Mouse (Mus musculus): ENCODE results near the gene Galr3. TPM values are rescaled to one million over a fixed set of nuclear protein-coding genes. Genes with fewer than 3 reads are reported as not detected.

Gene Galr3
- polyA plus RNA-seq, 1 experiment from 2014 or later = 0.37 TPM

DNA sequence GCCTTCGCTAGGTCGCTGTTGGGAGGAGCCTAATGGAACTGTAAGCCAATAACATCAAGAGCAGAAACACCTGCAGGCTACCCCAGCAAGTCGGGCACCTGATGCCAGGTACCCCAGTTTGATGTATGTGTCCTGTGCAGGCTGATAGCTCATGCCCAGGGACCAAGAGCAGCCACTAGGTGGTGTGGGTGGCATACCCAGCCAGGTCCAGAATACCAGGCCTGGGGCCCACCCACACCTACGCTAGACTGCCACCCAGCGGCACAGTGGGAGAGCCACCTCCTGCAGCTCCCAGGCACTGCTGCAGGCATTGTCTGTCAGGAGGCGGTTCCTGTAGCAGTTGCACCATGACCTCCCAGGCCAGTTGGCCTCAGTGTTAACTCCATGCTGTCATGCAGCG, 2.8 kb upstream of the Galr3 start:
- Histone ChIP-seq H3K9me3 (replicated peaks) (no peaks in the 10 kb centered on the region), H3K27ac (replicated peaks) (no peak overlapping the region), H3K36me3 (peaks cover 30% of the 10 kb centered on the region), H3K4me1 (peaks cover 44% of the 10 kb centered on the region), H3K27me3 (peaks cover 38% of the 10 kb centered on the region), H3K4me3 (replicated peaks) (no peak overlapping the region), H3K4me2 (replicated peaks) (no peak overlapping the region), H3K9ac (no peak overlapping the region)
- peak; percentile 56; the same call in 1 of the 2 replicates for ATAC-seq (ENCODE audit: insufficient number of reproducible peaks, low FRiP score, low TSS enrichment, low read depth)
- 22% methylated on average over 7 of the region's 7 CpGs for WGBS

DNA sequence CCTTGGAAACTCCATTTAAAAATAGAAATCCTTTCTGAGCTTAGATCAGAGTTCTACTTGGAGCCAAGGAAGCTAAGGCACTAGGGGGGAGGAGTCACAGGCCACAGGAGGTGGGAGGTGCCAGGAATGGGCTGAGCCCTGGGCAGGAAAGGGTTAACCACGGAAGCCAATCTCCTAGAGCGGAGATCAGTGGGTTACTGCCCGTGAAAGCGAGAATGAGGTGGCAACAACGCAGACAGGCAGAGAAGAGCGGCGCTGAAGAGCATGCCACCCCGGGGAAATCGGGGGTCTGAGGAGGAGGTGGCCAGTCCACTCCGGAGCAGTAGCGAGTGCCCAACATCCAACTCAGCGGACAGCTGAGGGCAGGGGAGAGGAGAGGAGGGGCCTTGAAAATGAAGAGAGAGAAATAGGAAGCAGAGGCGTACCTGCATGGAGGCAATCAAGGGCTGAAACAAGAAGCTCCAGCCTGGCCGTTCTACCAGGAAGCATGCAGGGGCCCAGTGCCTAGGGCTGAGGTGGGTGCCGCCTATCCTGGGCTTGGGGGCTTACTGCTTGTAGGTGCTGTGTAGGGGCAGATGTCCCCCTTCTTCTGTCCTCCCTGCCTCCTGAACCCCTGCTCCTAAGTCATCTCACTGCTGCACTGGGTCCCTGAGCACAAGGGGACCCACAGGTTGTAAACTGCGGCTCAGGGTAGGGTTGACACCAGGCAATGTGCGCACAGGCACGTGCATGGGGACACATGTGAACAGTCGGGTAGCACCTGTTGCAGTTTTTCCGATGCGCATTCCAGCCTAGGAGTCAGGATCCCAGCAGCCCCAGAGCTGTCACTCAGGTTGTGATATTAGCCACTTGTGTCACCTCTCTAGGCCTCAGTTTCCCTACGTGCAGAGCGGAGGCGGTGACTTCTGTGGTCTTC, 926 bp upstream of the Galr3 start:
- no peak overlapping the region for H3K27ac ChIP-seq (replicated peaks)
- H3K27me3 ChIP-seq = peaks cover 46% of the 10 kb centered on the region
- WGBS = 18% methylated on average over 24 of the region's 24 CpGs
- no peaks in the 10 kb centered on the region for H3K9me3 ChIP-seq (replicated peaks)
- H3K4me3 ChIP-seq (replicated peaks) = peak overlapping the region; percentile 30
- ATAC-seq (ENCODE audit: insufficient number of reproducible peaks, low FRiP score, low TSS enrichment, low read depth) = no peak
- H3K9ac ChIP-seq = no peak overlapping the region
- H3K4me1 ChIP-seq = peaks cover 44% of the 10 kb centered on the region
- H3K36me3 ChIP-seq = peaks cover 17% of the 10 kb centered on the region
- peak overlapping the region; percentile 50 for H3K4me2 ChIP-seq (replicated peaks)

DNA sequence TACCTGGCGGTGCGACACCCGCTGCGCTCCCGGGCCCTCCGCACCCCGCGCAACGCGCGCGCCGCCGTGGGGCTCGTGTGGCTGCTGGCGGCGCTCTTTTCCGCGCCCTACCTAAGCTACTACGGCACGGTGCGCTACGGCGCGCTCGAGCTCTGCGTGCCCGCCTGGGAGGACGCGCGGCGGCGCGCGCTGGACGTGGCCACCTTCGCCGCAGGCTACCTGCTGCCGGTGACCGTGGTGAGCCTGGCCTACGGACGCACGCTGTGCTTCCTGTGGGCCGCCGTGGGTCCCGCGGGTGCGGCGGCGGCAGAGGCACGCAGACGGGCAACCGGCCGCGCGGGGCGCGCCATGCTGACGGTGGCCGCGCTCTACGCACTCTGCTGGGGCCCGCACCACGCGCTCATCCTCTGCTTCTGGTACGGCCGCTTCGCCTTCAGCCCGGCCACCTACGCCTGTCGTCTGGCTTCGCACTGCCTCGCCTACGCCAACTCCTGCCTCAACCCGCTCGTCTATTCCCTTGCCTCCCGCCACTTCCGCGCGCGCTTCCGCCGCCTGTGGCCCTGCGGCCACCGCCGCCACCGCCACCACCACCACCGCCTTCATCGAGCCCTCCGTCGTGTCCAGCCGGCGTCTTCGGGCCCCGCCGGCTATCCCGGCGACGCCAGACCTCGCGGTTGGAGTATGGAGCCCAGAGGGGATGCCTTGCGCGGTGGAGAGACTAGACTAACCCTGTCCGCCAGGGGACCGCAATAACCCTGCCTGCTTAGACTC, 1.2 kb downstream of the Galr3 start:
- under 1% methylated on average over 88 of the region's 105 CpGs for WGBS
- peaks cover 46% of the 10 kb centered on the region for H3K27me3 ChIP-seq
- peak overlapping the region; percentile 98 for H3K4me2 ChIP-seq (replicated peaks)
- H3K4me3 ChIP-seq (replicated peaks) = peak overlapping the region; percentile 60
- H3K4me1 ChIP-seq = peaks cover 40% of the 10 kb centered on the region
- peak overlapping the region; percentile 50 for H3K9ac ChIP-seq
- H3K36me3 ChIP-seq = no peaks in the 10 kb centered on the region
- no peak overlapping the region for H3K27ac ChIP-seq (replicated peaks)
- H3K9me3 ChIP-seq (replicated peaks) = no peaks in the 10 kb centered on the region
- ATAC-seq (ENCODE audit: insufficient number of reproducible peaks, low FRiP score, low TSS enrichment, low read depth) = no peak

DNA sequence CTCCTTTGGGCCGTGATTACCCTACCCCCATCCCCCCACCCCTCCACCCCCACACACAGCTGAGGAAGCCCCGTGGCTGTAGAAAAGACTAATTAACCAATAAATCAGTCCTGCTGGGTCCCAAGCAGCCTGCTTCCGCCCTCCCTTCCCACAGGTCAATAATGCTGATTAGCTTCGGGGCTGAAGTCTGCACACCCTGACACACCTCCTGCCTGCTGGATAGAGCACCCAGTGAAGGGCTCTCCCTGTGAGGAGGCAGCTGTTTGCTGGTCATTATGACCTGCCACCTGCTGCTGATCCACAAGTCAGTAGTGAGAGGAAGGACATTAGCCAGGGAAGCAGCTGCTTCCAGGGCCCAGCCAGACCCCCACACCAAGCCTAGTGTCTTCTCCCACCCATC, 3.2 kb downstream of the Galr3 start:
- Histone ChIP-seq H3K9me3 (replicated peaks) (no peaks in the 10 kb centered on the region), H3K9ac (no peak overlapping the region), H3K36me3 (no peaks in the 10 kb centered on the region), H3K4me1 (peaks cover 28% of the 10 kb centered on the region), H3K4me3 (replicated peaks) (no peak overlapping the region), H3K27me3 (peaks cover 43% of the 10 kb centered on the region), H3K4me2 (replicated peaks) (no peak overlapping the region), H3K27ac (replicated peaks) (no peak overlapping the region)
- 10% methylated on average over 4 of the region's 4 CpGs for WGBS
- no peak for ATAC-seq (ENCODE audit: insufficient number of reproducible peaks, low FRiP score, low TSS enrichment, low read depth)

DNA sequence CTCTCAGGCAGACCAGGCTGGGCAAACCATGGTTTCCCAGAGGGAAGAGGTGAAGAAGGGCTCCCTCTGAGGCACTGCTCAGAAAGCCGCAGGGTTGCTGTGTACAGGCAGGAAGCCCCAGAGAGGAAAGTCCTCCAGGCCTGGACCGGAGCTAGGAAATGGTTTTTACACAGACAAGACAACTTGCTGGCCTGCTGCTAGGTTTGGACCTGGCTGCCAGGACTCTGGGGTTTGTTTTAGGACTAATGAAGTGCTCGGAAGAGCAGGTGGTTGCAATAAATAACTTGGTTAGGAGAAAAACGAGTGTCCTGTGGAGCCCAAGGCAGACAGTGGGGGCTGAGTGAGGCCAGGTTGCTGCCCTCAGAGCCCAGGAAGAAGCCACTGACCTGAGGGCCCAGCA, 6.5 kb downstream of the Galr3 start:
- H3K27ac ChIP-seq (replicated peaks) = no peak overlapping the region
- H3K27me3 ChIP-seq = peaks cover 15% of the 10 kb centered on the region
- H3K4me3 ChIP-seq (replicated peaks) = no peak overlapping the region
- no peak overlapping the region for H3K9ac ChIP-seq
- ATAC-seq (ENCODE audit: insufficient number of reproducible peaks, low FRiP score, low TSS enrichment, low read depth) = no peak
- no peaks in the 10 kb centered on the region for H3K9me3 ChIP-seq (replicated peaks)
- WGBS = 64% methylated on average over 4 of the region's 4 CpGs
- H3K4me2 ChIP-seq (replicated peaks) = no peak overlapping the region
- H3K4me1 ChIP-seq = peaks cover 7% of the 10 kb centered on the region
- peaks cover 14% of the 10 kb centered on the region for H3K36me3 ChIP-seq

DNA sequence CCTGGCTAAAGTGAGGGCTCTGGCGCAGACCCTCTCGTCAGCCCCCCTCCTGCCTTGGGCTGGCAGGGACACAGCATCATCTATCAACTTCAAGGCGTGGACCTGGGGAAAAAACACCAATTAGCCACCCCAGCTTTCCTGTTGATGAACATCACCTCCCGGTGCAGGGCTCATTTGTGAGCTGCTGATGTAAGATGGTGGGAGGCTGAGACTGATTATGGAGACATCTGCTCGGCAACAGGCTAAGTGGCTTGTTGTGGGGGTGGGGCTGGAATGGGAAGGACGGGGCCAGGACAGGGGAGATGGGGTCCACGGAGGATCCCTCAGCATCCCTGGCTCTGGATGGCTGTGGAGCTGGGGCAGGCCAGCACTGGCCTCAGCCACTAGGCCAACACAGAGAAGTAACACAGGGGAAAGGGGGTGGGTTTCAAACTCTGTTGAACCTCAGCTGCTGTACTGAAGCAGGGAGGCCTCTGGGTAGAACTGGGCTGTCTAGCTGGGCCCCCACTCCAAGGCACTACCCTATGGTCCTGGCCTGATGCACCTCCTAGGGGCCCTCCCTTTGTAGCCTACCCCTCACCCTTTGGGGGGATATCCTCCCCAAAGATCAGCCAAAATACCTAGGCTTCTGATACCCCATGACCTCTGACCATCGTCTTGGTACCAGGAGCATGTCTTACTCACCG, 8.6 kb downstream of the Galr3 start:
- 51% methylated on average over 9 of the region's 9 CpGs for WGBS
- H3K9ac ChIP-seq = no peak overlapping the region

DNA sequence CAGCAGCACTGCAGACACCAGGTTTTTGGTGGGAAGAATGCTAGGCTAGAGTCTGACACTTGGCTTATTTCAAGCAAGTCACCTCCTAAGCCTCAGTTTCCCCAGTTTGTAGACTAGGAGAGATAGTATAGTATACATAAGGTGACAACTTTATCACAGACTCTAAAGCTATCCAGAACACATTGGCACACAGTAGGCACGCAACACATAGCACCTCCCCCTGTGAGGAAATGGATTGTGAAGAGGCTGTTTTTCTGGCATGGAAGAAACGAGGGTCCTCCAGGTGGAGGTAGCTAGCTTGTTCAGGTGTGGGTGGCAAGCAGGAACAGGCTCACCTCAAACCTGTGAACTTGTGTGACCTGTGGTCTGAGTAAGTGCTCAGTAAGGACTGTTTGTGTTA, 9.3 kb downstream of the Galr3 start:
- Histone ChIP-seq H3K27me3 (no peaks in the 10 kb centered on the region), H3K27ac (replicated peaks) (no peak overlapping the region), H3K9ac (no peak overlapping the region), H3K4me3 (replicated peaks) (no peak overlapping the region), H3K9me3 (replicated peaks) (no peaks in the 10 kb centered on the region), H3K4me1 (peaks cover 5% of the 10 kb centered on the region; the same call in 1 of the 2 replicates), H3K36me3 (peaks cover 42% of the 10 kb centered on the region), H3K4me2 (replicated peaks) (no peak overlapping the region)
- ATAC-seq (ENCODE audit: insufficient number of reproducible peaks, low FRiP score, low TSS enrichment, low read depth) = no peak
- WGBS = 76% methylated on average over 2 of the region's 2 CpGs

More for the DNA sequence above, 8.6 kb downstream of the Galr3 start:
- H3K4me2 ChIP-seq (replicated peaks) = no peak overlapping the region
- H3K27me3 ChIP-seq = no peaks in the 10 kb centered on the region
- peaks cover 35% of the 10 kb centered on the region for H3K36me3 ChIP-seq
- H3K4me1 ChIP-seq = peaks cover 5% of the 10 kb centered on the region; the same call in 1 of the 2 replicates
- no peaks in the 10 kb centered on the region for H3K9me3 ChIP-seq (replicated peaks)
- no peak overlapping the region for H3K27ac ChIP-seq (replicated peaks)
- peak; percentile 25; the same call in 1 of the 2 replicates for ATAC-seq (ENCODE audit: insufficient number of reproducible peaks, low FRiP score, low TSS enrichment, low read depth)
- no peak overlapping the region for H3K4me3 ChIP-seq (replicated peaks)

DNA sequence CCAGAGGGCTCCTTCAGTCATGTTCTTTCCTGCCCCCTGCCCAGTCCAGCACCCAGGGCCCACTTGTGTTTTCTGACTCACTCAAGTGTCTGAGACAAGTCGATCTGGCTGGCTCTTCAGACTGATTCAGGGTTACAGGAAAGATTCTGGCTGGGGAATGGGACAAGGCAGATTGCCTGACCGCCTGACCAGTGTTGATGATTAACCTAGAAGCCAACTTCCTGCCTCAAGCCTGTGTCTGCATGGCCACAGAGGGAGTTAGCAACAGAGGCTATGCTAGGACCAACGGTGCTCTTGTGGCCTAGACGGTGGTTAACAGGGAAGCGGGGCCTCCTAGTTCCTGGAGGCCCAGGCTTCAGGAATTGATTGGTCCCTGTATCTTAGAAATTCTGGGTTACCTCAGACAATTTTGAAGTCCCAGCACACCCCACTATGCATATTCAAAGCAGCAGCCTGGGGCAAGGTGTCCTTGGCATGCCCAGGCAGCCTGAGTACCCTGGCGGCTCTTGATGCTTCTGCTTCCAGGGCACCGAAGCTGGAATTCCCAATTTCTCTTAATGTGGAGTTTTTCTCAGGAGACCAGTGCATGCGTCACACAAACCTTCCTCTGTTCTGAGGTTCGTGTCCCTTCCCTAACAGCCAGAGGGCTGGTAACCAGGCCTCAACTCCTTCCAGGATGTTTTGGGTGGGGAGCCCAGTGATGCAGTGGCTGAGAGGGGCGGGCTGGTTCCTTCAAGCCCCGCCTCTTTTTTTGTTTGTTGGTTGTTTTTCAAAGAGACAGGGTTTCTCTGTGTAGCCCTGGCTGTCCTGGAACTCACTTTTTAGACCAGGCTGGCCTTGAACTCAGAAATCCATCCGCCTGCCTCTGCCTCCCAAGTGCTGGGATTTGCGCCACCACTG, 10.0 kb downstream of the Galr3 start:
- Histone ChIP-seq H3K36me3 (peaks cover 49% of the 10 kb centered on the region), H3K27ac (replicated peaks) (no peak overlapping the region), H3K9me3 (replicated peaks) (no peaks in the 10 kb centered on the region), H3K27me3 (no peaks in the 10 kb centered on the region), H3K4me2 (replicated peaks) (no peak overlapping the region), H3K9ac (no peak overlapping the region), H3K4me3 (replicated peaks) (no peak overlapping the region), H3K4me1 (peaks cover 5% of the 10 kb centered on the region; the same call in 1 of the 2 replicates)
- WGBS = 59% methylated on average over 13 of the region's 13 CpGs
- ATAC-seq (ENCODE audit: insufficient number of reproducible peaks, low FRiP score, low TSS enrichment, low read depth) = no peak

DNA sequence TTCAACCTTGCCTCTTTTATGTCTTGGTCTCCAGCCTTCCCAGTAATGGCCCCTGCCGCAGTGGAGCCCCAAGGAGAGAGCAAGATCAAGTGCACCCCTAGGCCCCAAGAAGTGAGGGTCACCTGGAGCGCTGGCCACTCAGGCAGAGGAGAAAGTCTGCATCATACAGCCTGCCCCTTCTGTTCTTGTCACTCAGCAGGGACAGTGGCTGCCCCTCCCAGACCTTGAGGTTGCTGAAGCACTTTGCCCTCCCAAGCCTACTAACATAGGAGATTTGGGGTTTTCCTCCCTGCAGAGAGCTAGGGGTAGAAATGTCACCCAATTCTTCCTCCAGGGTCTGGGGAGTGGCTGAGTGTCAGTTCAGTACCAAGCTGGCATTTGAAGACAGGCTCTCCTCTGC, 10.7 kb downstream of the Galr3 start:
- Histone ChIP-seq H3K9me3 (replicated peaks) (no peaks in the 10 kb centered on the region), H3K9ac (no peak overlapping the region), H3K27me3 (no peaks in the 10 kb centered on the region), H3K27ac (replicated peaks) (no peak overlapping the region), H3K4me2 (replicated peaks) (no peak overlapping the region), H3K4me3 (replicated peaks) (no peak overlapping the region), H3K36me3 (peaks cover 56% of the 10 kb centered on the region), H3K4me1 (peaks cover 5% of the 10 kb centered on the region; the same call in 1 of the 2 replicates)
- WGBS = 88% methylated on average over 2 of the region's 2 CpGs
- no peak for ATAC-seq (ENCODE audit: insufficient number of reproducible peaks, low FRiP score, low TSS enrichment, low read depth)

DNA sequence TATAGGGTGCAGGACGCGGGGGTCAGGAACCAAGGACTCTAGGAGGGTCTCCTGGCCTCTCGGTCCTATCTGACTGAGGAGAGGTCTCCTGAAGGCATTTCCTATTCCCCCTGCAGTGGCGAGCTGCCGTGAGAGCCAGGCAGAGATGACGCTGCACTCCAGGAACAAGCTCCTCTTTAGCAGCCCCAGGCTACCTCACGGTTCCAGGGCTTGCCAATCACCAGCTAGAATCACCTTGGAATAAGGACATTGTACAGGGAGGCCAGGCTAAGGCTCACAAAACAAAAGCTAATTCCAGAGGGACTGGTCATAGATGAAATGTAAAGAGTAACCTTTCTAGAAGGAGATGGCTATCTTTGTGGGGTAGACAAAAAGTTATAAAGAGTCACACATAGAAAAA, 14.9 kb downstream of the Galr3 start:
- H3K4me2 ChIP-seq (replicated peaks) = no peak overlapping the region
- no peaks in the 10 kb centered on the region for H3K9me3 ChIP-seq (replicated peaks)
- no peak overlapping the region for H3K27ac ChIP-seq (replicated peaks)
- H3K4me3 ChIP-seq (replicated peaks) = no peak overlapping the region
- H3K9ac ChIP-seq = no peak overlapping the region
- 89% methylated on average over 7 of the region's 7 CpGs for WGBS
- H3K4me1 ChIP-seq = peaks cover 10% of the 10 kb centered on the region; the same call in 1 of the 2 replicates
- peaks cover 92% of the 10 kb centered on the region for H3K36me3 ChIP-seq
- no peak for ATAC-seq (ENCODE audit: insufficient number of reproducible peaks, low FRiP score, low TSS enrichment, low read depth)
- H3K27me3 ChIP-seq = no peaks in the 10 kb centered on the region
